Mouse (Mus musculus): Measurements from ENCODE around the gene Fcgrt. TPM values are rescaled to one million over a fixed set of nuclear protein-coding genes. Genes with fewer than 3 reads are reported as not detected.

Gene Fcgrt
- polyA plus RNA-seq, 1 experiment from 2014 or later, result 16.1 TPM

DNA sequence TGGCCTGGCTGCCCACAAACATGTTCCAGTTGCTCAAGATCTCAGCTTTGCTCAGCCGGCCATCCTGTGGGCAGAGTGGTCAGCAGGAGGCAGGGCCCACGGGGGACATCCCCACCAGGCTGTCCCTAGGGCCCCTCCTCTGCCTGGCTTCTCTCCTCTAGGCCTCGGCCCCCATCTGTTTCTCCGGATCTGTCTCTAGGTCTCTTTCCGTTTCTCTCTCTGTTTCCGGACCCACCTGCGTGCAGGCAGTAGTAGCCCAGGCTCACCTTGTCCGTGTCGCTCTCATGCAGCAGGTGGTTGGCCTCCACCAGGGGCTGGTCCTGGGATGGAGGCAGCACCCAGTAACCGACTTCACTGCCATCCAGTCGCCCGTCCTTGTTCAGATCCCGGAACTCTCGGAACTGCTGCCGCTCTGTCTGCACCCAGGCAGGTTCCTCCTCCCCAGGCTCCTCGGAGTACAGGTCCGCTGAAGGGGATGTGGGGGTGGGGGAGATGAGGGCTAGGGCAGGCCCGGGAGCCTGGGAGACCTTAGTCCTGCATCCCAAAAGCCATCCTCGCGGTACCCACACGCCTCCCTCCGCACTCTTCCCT lies 20.3 kb downstream of the Fcgrt start:
- DNase-seq (ENCODE audit: low spot score, missing footprints) (no peak), ATAC-seq (ENCODE audit: low FRiP score) (no peak)
- Histone ChIP-seq H3K27me3 (ENCODE audit: control insufficient read depth, insufficient read depth, low read length) (no peaks in the 10 kb centered on the region), H3K4me3 (ENCODE audit: low read depth, low read length) (no peak overlapping the region), H3K36me3 (ENCODE audit: control insufficient read depth, insufficient read depth, low read length) (peaks cover 5% of the 10 kb centered on the region; the same call in 1 of the 2 replicates), H3K27ac (ENCODE audit: low read depth, low read length) (no peak overlapping the region), H3K4me1 (ENCODE audit: control insufficient read depth, insufficient read depth, low read length) (no peaks in the 10 kb centered on the region), H3K9ac (ENCODE audit: low read length) (no peak overlapping the region), H3K9me3 (ENCODE audit: control insufficient read depth, low read length) (no peaks in the 10 kb centered on the region), H3K4me2 (no peak overlapping the region)
- 87% methylated on average over 21 of the region's 22 CpGs for WGBS

DNA sequence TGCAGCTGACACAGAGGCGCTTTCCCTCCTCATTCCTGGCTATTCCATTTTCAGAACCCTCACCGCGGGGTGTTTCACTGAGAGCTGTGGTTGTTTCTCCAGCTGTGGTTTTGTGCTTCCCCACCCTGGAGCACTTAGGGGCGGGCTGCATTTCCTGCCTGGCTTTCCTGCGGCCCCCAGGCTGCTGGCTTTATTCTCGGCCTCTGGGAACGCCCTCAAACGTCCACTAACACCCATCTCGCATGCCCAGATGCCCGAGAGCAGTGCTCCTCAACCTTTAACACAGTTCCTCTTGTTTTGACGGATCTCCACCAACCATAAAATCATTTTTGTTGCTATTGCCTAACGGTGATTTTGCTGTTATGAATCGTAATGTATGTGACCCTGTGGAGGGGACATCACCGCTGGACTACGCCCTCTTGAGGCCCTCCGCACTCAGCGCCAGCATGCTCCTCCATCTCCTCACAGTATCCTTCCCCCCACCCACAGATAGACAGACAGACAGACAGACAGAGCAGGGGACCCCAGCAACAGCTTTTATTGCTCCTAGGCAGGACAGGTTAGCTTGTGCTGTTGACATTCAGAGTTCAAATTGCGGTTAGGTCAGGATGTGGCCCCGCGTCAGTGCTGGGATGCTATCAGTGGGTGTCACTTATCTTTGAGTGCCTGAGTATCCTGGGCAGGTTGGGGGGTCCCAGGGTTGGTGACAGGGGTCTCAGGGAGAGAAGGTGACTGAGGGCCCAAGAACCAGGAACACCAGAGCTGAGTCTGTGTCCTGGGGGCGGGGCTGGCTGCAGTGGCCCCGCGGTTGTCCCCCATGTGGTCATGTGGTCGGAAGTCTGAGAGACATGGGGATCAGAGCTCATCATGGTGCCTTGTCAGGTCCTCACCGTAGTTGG lies 21.0 kb downstream of the Fcgrt start:
- ATAC-seq (ENCODE audit: low FRiP score), result no peak
- no peaks in the 10 kb centered on the region for H3K9me3 ChIP-seq (ENCODE audit: control insufficient read depth, low read length)
- WGBS, result 79% methylated on average over 25 of the region's 25 CpGs
- no peak overlapping the region for H3K4me2 ChIP-seq
- no peaks in the 10 kb centered on the region for H3K27me3 ChIP-seq (ENCODE audit: control insufficient read depth, insufficient read depth, low read length)
- H3K9ac ChIP-seq (ENCODE audit: low read length), result no peak overlapping the region
- H3K27ac ChIP-seq (ENCODE audit: low read depth, low read length), result no peak overlapping the region
- no peak overlapping the region for H3K4me3 ChIP-seq (ENCODE audit: low read depth, low read length)
- H3K4me1 ChIP-seq (ENCODE audit: control insufficient read depth, insufficient read depth, low read length), result no peaks in the 10 kb centered on the region
- H3K36me3 ChIP-seq (ENCODE audit: control insufficient read depth, insufficient read depth, low read length), result peaks cover 5% of the 10 kb centered on the region; the same call in 1 of the 2 replicates
- peak; percentile 77 for DNase-seq (ENCODE audit: low spot score, missing footprints)

GRCm38 (mm10) chr7:45081016-45081415 lies 22.6 kb downstream of the Fcgrt start:
- peaks cover 6% of the 10 kb centered on the region for H3K36me3 ChIP-seq (ENCODE audit: control insufficient read depth, insufficient read depth, low read length)
- no peak for ATAC-seq (ENCODE audit: low FRiP score)

GRCm38 (mm10) chr7:45079856-45080255 lies 23.8 kb downstream of the Fcgrt start:
- peaks cover 6% of the 10 kb centered on the region; the same call in 1 of the 2 replicates for H3K36me3 ChIP-seq (ENCODE audit: control insufficient read depth, insufficient read depth, low read length)
- H3K4me3 ChIP-seq (ENCODE audit: low read depth, low read length), result no peak overlapping the region
- ATAC-seq (ENCODE audit: low FRiP score) (peak; percentile 49; the same call in 1 of the 2 replicates), DNase-seq (ENCODE audit: low spot score, missing footprints) (peak; percentile 100)
- H3K4me1 ChIP-seq (ENCODE audit: control insufficient read depth, insufficient read depth, low read length), result no peaks in the 10 kb centered on the region
- H3K4me2 ChIP-seq, result no peak overlapping the region
- WGBS, result 3% methylated on average over 10 of the region's 10 CpGs
- no peaks in the 10 kb centered on the region for H3K9me3 ChIP-seq (ENCODE audit: control insufficient read depth, low read length)
- H3K9ac ChIP-seq (ENCODE audit: low read length), result no peak overlapping the region
- H3K27ac ChIP-seq (ENCODE audit: low read depth, low read length), result no peak overlapping the region
- H3K27me3 ChIP-seq (ENCODE audit: control insufficient read depth, insufficient read depth, low read length), result no peaks in the 10 kb centered on the region

More at GRCm38 (mm10) chr7:45081016-45081415, 22.6 kb downstream of the Fcgrt start:
- Histone ChIP-seq H3K4me2 (no peak overlapping the region), H3K4me1 (ENCODE audit: control insufficient read depth, insufficient read depth, low read length) (no peaks in the 10 kb centered on the region), H3K9ac (ENCODE audit: low read length) (no peak overlapping the region), H3K27ac (ENCODE audit: low read depth, low read length) (no peak overlapping the region), H3K9me3 (ENCODE audit: control insufficient read depth, low read length) (no peaks in the 10 kb centered on the region), H3K4me3 (ENCODE audit: low read depth, low read length) (no peak overlapping the region), H3K27me3 (ENCODE audit: control insufficient read depth, insufficient read depth, low read length) (no peaks in the 10 kb centered on the region)
- WGBS, result 47% methylated on average over 5 of the region's 5 CpGs
- no peak for DNase-seq (ENCODE audit: low spot score, missing footprints)

DNA sequence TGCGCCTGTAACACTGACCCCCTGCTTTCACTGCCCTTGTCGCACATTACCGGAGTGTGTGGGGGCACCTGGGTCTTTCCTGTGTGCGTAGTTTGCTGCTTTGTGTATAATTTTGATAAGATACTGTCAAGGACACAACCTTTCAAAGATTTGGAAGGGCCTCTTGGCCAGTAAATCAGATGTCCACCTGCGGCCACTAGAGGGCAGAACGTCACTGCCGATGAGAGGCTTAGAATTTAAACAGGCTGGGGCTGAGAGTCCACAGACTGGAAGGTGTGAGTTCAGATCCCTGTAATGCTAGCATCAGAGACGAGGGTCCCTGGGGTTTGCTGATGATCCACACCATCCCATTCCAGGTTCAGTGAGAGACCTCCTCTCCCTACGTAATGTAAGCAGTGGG lies 25.1 kb downstream of the Fcgrt start:
- H3K4me2 ChIP-seq, result no peak overlapping the region
- peak; percentile 41; the same call in 1 of the 2 replicates for ATAC-seq (ENCODE audit: low FRiP score)
- DNase-seq (ENCODE audit: low spot score, missing footprints), result peak; percentile 94
- whole genome bisulfite sequencing, result 40% methylated on average over 9 of the region's 9 CpGs
- H3K27ac ChIP-seq (ENCODE audit: low read depth, low read length), result no peak overlapping the region
- H3K4me3 ChIP-seq (ENCODE audit: low read depth, low read length), result no peak overlapping the region
- H3K9me3 ChIP-seq (ENCODE audit: control insufficient read depth, low read length), result no peaks in the 10 kb centered on the region
- H3K36me3 ChIP-seq (ENCODE audit: control insufficient read depth, insufficient read depth, low read length), result peaks cover 3% of the 10 kb centered on the region; the same call in 1 of the 2 replicates
- no peaks in the 10 kb centered on the region for H3K27me3 ChIP-seq (ENCODE audit: control insufficient read depth, insufficient read depth, low read length)
- H3K4me1 ChIP-seq (ENCODE audit: control insufficient read depth, insufficient read depth, low read length), result no peaks in the 10 kb centered on the region
- no peak overlapping the region for H3K9ac ChIP-seq (ENCODE audit: low read length)

DNA sequence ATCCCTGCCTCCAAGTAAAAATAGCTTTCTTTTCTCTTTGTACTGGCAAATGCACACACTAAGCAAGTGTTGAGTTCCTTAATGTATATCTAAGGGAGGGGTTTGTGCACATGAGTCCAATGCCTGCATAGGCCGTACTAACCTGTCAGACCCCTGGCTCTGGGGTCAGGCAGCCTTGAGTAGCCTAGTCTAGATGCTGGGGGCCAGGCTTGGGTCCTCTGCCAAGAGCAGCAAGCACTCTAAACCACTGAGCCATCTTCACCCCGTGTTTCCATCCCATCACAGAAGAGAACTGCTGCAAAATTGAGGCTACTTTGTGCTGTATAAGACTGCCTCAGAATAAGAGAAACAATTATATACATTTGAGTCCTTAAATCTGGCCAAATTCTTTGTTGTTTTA lies 25.8 kb downstream of the Fcgrt start:
- WGBS, result 96% methylated on average over 2 of the region's 2 CpGs

GRCm38 (mm10) chr7:45077322-45077721 lies 26.3 kb downstream of the Fcgrt start:
- no peak overlapping the region for H3K4me2 ChIP-seq
- H3K27me3 ChIP-seq (ENCODE audit: control insufficient read depth, insufficient read depth, low read length), result no peaks in the 10 kb centered on the region
- H3K4me3 ChIP-seq (ENCODE audit: low read depth, low read length), result no peak overlapping the region
- H3K36me3 ChIP-seq (ENCODE audit: control insufficient read depth, insufficient read depth, low read length), result peaks cover 3% of the 10 kb centered on the region; the same call in 1 of the 2 replicates
- H3K9ac ChIP-seq (ENCODE audit: low read length), result no peak overlapping the region
- no peaks in the 10 kb centered on the region for H3K9me3 ChIP-seq (ENCODE audit: control insufficient read depth, low read length)
- DNase-seq (ENCODE audit: low spot score, missing footprints) (no peak), ATAC-seq (ENCODE audit: low FRiP score) (no peak)
- no peaks in the 10 kb centered on the region for H3K4me1 ChIP-seq (ENCODE audit: control insufficient read depth, insufficient read depth, low read length)
- no peak overlapping the region for H3K27ac ChIP-seq (ENCODE audit: low read depth, low read length)
- 89% methylated on average over 14 of the region's 14 CpGs for WGBS

More for the DNA sequence above, 25.8 kb downstream of the Fcgrt start:
- no peak for DNase-seq (ENCODE audit: low spot score, missing footprints)
- Histone ChIP-seq H3K4me1 (ENCODE audit: control insufficient read depth, insufficient read depth, low read length) (no peaks in the 10 kb centered on the region), H3K9me3 (ENCODE audit: control insufficient read depth, low read length) (no peaks in the 10 kb centered on the region), H3K9ac (ENCODE audit: low read length) (no peak overlapping the region), H3K4me2 (no peak overlapping the region), H3K36me3 (ENCODE audit: control insufficient read depth, insufficient read depth, low read length) (peaks cover 3% of the 10 kb centered on the region; the same call in 1 of the 2 replicates), H3K4me3 (ENCODE audit: low read depth, low read length) (no peak overlapping the region), H3K27me3 (ENCODE audit: control insufficient read depth, insufficient read depth, low read length) (no peaks in the 10 kb centered on the region), H3K27ac (ENCODE audit: low read depth, low read length) (no peak overlapping the region)
- no peak for ATAC-seq (ENCODE audit: low FRiP score)

DNA sequence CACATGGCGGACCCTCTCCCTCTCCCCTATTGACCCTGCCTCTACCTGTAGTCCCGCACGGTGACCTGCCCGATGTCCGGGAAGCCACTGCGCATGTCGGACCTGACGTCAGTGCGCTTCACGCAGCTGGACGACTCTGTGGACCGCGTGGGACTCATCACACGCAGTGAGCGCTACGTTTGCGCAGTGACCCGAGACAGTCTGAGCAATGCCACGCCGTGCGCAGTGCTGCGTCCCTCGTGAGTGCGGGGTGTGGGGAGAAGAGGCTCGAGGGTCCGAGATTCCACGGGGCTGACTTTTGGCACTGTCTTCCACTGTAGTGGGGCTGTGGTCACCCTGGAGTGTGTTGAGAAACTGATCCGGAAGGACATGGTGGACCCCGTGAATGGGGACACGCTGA lies 27.1 kb downstream of the Fcgrt start:
- peaks cover 3% of the 10 kb centered on the region; the same call in 1 of the 2 replicates for H3K36me3 ChIP-seq (ENCODE audit: control insufficient read depth, insufficient read depth, low read length)
- H3K27me3 ChIP-seq (ENCODE audit: control insufficient read depth, insufficient read depth, low read length), result no peaks in the 10 kb centered on the region
- 89% methylated on average over 30 of the region's 30 CpGs for WGBS
- no peak overlapping the region for H3K27ac ChIP-seq (ENCODE audit: low read depth, low read length)
- no peak for ATAC-seq (ENCODE audit: low FRiP score)
- no peak overlapping the region for H3K4me2 ChIP-seq
- DNase-seq (ENCODE audit: low spot score, missing footprints), result no peak
- no peaks in the 10 kb centered on the region for H3K4me1 ChIP-seq (ENCODE audit: control insufficient read depth, insufficient read depth, low read length)
- no peak overlapping the region for H3K9ac ChIP-seq (ENCODE audit: low read length)
- H3K4me3 ChIP-seq (ENCODE audit: low read depth, low read length), result no peak overlapping the region
- H3K9me3 ChIP-seq (ENCODE audit: control insufficient read depth, low read length), result no peaks in the 10 kb centered on the region

GRCm38 (mm10) chr7:45075405-45075804 lies 28.2 kb downstream of the Fcgrt start:
- ATAC-seq (ENCODE audit: low FRiP score), result no peak
- DNase-seq (ENCODE audit: low spot score, missing footprints), result no peak
- H3K4me3 ChIP-seq (ENCODE audit: low read depth, low read length), result no peak overlapping the region
- H3K9me3 ChIP-seq (ENCODE audit: control insufficient read depth, low read length), result no peaks in the 10 kb centered on the region
- H3K27ac ChIP-seq (ENCODE audit: low read depth, low read length), result no peak overlapping the region
- H3K36me3 ChIP-seq (ENCODE audit: control insufficient read depth, insufficient read depth, low read length), result peaks cover 3% of the 10 kb centered on the region; the same call in 1 of the 2 replicates
- H3K4me1 ChIP-seq (ENCODE audit: control insufficient read depth, insufficient read depth, low read length), result no peaks in the 10 kb centered on the region
- 90% methylated on average over 4 of the region's 4 CpGs for WGBS
- no peak overlapping the region for H3K4me2 ChIP-seq
- no peak overlapping the region for H3K9ac ChIP-seq (ENCODE audit: low read length)
- no peaks in the 10 kb centered on the region for H3K27me3 ChIP-seq (ENCODE audit: control insufficient read depth, insufficient read depth, low read length)

All from midbrain, embryonic 11.5 days (tissue).